Mouse (Mus musculus) testis, adult 10 weeks (tissue): ENCODE measurements around the gene Mad2l1bp. TPM values are rescaled to one million over a fixed set of nuclear protein-coding genes. Genes with fewer than 3 reads are reported as not detected.

Experiments
- polyA plus RNA-seq: library from polyadenylated mRNA; stranded (reverse); fragments of 350-450 nt; fragmentation: Illumina TruSeq; extraction: RNeasy Lipid Tissue Mini Kit (QIAGEN cat#74804); gene quantifications from one replicate; pipeline ENCODE4 v1.2.3, GENCODE M21; 2014; ENCODE audit warnings: low read depth, low replicate concordance

Mad2l1bp gene
- polyA plus RNA-seq = 2.0 TPM

GRCm38 (mm10) chr17:46152847-46153782, at the start of gene Mad2l1bp:
Gene Mad2l1bp (minus strand): TSS chr17:46153553.

GRCm38 (mm10) chr17:46202421-46203071, 49.2 kb upstream of the Mad2l1bp start, which contains the start of the genes Polh and Xpo5:
Gene Polh (minus strand): TSS chr17:46202645.
Gene Xpo5 (plus strand): TSS chr17:46202782.

GRCm38 (mm10) chr17:46160686-46161085, 7.3 kb upstream of the Mad2l1bp start, which contains the start of gene Gtpbp2:
Gene Gtpbp2 (plus strand): TSS chr17:46161032.

GRCm38 (mm10) chr17:46143578-46144423, 9.6 kb downstream of the Mad2l1bp start, which contains the start of gene Rsph9:
Gene Rsph9 (minus strand): TSS chr17:46144216.

GRCm38 (mm10) chr17:46110402-46111289, 42.7 kb downstream of the Mad2l1bp start, which contains the start of gene Mrps18a:
Gene Mrps18a (plus strand): TSS chr17:46110986.

Other genes with a start within 250 kb of the Mad2l1bp start
- gene Vegfa, start 121.2 kb downstream of the Mad2l1bp start, polyA plus RNA-seq = 0.95 TPM
- 19.8 TPM for gene Mrps18a, start 42.6 kb downstream of the Mad2l1bp start, polyA plus RNA-seq
- gene Rsph9, start 9.3 kb downstream of the Mad2l1bp start, polyA plus RNA-seq = 14.6 TPM
- 14.9 TPM for gene Gtpbp2, start 7.5 kb upstream of the Mad2l1bp start, polyA plus RNA-seq
- 11.8 TPM for gene Polh, start 49.1 kb upstream of the Mad2l1bp start, polyA plus RNA-seq
- gene Xpo5, start 49.2 kb upstream of the Mad2l1bp start, polyA plus RNA-seq = 25.8 TPM
- 10.6 TPM for gene Polr1c, start 94.5 kb upstream of the Mad2l1bp start, polyA plus RNA-seq
- gene Yipf3, start 94.5 kb upstream of the Mad2l1bp start, polyA plus RNA-seq = 0.88 TPM
- gene Lrrc73, start 100.0 kb upstream of the Mad2l1bp start, polyA plus RNA-seq = 1.8 TPM
- 1.3 TPM for gene Tjap1, start 129.5 kb upstream of the Mad2l1bp start, polyA plus RNA-seq
- not detected for gene Dlk2, start 143.9 kb upstream of the Mad2l1bp start, polyA plus RNA-seq
- gene Abcc10, start 174.8 kb upstream of the Mad2l1bp start, polyA plus RNA-seq = 0.11 TPM
- gene Zfp318, start 230.2 kb upstream of the Mad2l1bp start, polyA plus RNA-seq = 327 TPM